Mouse (Mus musculus) spleen, adult 12 weeks (tissue): ENCODE results near the gene Ciao2b.

Experiments
- DNase-seq: peaks from one replicate; pipeline ENCODE4 v3.0.0; 2022; ENCODE audit warnings: low spot score

Ciao2b gene

DNA sequence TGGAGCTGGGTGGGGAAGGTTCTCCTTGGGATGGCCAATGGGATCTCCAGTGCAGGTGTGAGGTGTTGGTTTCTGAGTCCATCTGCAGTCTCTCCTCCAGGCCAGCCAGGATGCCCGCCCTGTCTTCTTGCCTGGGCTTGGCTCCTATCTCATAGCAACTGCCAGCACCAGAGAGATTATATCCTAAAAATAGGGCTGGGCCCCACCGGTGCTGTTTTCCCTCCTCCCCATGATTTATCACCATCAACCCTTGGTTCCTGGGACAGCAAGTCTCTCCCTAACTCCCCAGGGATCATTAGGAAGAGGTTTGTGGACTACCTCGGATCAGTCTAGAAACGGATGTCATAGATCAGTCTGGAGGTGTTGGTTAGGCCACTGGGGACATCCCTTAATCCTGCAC lies 28.6 kb downstream of the Ciao2b start:
- no peak for DNase-seq

GRCm38 (mm10) chr8:104611613-104612012 lies 30.2 kb downstream of the Ciao2b start:
- no peak for DNase-seq

- no peak for DNase-seq
Measured at GRCm38 (mm10) chr8:104610185-104610766, 31.5 kb downstream of the Ciao2b start.

DNA sequence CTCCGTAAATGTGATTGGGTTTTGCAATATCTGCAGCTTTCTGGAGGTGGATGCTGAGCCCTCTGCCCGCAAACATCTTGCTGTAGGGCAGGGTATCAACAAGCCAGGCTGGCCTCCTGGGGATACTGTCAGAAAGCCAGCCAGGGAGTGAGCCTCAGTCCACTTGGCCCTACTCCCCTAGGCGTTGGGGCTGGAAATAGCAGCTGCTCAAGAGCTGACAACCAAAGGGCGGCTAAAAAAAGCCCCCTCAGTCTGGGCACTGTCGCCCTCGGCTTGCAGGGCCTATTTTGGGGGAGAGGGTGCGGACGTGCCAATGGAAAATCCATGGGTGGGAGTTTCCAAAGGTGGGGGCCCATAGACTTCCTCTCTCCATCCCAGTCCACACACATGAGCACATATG lies 32.5 kb downstream of the Ciao2b start:
- DNase-seq, result no peak

DNA sequence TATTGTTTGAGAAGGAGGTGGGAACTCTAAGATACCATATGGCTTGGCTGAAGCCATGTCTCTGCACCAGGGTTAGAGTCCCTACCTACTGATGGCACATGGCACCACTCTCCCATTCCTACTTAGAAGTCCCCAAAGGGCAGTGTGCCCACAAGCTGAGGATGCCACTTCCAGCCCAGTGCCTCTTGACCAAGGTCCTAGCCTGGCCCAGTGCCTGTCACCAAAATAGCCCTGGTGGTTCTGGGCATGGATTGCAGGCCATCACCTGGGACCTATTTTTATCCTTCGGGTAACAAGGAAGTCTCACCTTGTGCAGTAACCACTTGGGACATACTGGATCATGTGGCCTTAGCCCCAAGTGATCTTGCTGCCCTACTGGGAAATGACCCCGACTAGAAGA lies 33.8 kb downstream of the Ciao2b start:
- DNase-seq, result no peak

DNA sequence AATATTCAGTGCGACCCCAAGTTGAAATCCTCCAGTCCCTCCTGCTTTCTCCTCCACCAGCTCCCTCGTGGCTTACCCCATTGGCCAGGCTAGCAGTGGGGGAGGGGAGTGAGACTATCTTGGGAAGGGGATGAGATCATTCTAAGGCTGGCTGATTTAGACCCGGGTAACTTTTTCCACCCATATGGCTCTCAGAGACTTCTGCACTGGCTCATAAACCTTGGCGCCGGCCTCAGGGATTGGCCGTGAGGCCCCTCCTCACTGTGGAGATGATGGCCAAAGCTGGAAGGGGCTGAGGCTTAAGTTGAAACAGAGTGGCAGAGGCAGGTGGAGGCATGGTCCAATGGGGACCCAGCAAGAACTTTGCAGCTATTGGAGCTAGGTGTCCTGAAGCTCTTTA lies 35.4 kb downstream of the Ciao2b start:
- no peak for DNase-seq

DNA sequence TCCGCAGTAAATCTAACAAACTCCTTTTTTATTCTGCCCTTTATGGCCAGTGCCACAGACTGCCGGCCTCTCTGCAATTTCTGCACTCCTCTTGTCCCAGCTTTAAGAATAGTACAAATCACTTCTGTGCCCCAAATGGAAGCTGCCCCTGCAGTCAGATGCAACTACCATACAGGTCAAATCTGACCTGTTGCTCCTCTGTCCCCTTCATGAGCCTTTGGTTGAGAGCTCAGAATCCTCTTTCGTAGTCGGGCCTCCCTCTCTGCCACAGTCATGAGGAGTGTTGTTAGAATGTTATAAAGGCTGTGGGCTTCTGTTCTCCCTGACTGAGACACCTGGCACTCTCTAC lies 38.5 kb downstream of the Ciao2b start:
- DNase-seq, result no peak

GRCm38 (mm10) chr8:104602468-104603244 lies 39.1 kb downstream of the Ciao2b start:
- peak; percentile 47 for DNase-seq

DNA sequence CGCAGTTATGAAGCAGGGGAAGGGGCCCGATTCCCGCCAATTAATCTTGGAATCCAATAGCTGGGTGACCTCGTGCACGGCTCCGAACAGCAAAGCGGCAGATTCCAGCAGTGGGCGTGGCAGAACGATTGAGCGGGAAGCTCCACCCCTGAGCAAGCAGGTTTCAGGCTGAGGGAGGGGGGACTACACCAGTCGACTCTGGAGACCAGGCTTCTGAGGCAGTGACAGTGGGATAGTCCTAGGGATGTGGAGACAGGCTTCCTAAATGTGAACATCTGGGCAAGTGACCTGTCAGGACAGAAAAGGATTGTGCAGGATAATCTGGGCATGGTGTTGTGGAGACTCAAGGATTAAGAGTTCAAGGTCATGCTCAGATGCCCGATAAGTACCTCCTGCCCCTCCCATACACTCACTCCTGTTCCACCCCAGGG lies 39.8 kb downstream of the Ciao2b start:
- DNase-seq, result no peak

DNA sequence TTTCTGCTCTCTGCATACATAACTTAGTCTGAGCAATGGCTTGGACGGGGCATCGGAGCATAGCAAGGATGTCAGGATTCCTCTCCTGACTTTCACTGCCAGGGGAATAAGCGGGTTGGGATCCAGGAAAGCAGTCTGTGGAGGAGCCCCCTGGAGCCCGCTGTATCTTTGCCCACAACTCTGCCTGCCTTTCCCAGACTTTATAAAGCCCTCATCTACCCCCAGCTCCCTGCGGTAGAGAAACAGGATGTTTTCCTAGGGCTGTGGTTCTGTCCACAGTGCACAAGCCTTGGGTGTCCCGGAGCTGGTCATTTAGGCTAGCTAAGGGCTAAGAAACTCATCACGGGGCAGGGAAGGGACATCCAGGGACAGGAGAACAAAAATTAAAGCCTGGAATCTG lies 40.4 kb downstream of the Ciao2b start:
- no peak for DNase-seq

GRCm38 (mm10) chr8:104598496-104598895 lies 43.3 kb downstream of the Ciao2b start:
- no peak for DNase-seq

DNA sequence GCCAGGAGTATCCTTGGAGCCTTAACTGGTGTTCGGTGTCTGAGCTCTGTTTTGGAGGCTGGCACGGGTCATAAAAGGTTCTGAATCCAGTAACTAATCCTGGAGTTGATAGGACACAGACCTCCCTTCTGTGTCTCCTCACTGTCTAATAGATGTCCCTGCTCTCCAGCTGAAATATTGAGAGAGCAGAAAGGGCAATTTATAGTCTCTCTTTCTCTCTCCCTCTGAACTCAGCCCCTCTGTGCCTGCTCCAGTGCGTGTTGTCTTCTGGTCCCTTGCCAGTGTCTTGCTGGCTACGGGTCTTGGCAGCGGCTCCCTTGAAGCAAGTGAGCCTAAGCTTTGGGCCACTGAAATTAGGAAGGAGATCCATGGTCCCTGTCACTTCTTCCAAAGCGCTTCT lies 44.1 kb downstream of the Ciao2b start:
- DNase-seq, result no peak

- peak; percentile 38 for DNase-seq
Measured at GRCm38 (mm10) chr8:104595773-104596536, 45.8 kb downstream of the Ciao2b start.

DNA sequence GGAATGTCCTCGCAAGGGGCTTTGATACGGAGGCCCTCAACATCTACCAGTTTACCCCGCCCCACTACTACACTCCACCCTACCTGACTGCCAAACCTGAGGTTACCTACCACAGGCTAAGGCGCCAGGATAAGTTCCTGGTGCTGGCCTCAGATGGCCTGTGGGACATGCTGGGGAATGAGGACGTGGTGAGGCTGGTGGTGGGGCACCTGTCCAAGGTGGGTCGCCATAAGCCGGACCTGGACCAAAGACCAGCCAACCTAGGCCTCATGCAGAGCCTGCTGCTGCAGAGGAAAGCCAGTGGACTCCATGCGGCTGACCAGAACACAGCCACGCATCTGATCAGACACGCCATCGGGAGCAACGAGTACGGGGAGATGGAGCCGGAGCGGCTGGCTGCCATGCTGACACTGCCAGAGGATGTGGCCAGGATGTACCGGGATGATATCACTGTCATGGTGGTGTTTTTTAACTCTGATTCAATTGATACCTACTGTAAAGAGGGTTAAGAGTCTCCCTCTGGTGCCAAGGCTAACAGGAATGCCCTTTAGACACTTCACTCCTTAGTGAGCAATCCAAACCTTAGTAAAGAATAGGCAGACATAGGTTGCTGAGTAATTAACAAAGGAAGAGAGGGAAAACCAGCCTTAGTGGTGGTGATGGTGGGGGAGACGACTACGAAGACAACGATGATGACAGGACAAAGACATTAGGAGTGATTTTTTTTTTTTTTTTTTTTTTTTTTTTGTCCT lies 47.0 kb downstream of the Ciao2b start:
- no peak for DNase-seq

GRCm38 (mm10) chr8:104593536-104594325 lies 48.0 kb downstream of the Ciao2b start:
- no peak for DNase-seq

- DNase-seq, result no peak
Measured at GRCm38 (mm10) chr8:104592566-104592965, 49.2 kb downstream of the Ciao2b start.

DNA sequence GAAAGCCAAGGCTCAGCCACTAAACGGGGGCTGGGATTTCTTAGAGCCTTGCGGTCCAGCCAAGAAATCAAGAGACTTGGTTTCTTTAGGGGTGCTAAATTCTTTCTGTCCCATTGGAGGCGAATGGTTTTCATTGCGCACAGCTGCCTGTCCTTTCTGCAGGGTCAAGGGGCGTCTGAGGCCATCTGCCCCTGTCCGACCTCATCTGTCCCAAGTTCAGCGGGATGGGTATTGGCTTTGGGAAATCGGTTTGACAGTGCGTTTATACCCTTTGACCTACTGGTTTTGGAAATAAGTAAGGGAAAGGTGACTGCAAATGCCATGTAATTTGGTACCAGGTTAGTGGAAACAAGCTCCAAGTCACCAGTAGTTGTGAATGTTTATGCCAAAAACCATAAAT lies 49.9 kb downstream of the Ciao2b start:
- no peak for DNase-seq

DNA sequence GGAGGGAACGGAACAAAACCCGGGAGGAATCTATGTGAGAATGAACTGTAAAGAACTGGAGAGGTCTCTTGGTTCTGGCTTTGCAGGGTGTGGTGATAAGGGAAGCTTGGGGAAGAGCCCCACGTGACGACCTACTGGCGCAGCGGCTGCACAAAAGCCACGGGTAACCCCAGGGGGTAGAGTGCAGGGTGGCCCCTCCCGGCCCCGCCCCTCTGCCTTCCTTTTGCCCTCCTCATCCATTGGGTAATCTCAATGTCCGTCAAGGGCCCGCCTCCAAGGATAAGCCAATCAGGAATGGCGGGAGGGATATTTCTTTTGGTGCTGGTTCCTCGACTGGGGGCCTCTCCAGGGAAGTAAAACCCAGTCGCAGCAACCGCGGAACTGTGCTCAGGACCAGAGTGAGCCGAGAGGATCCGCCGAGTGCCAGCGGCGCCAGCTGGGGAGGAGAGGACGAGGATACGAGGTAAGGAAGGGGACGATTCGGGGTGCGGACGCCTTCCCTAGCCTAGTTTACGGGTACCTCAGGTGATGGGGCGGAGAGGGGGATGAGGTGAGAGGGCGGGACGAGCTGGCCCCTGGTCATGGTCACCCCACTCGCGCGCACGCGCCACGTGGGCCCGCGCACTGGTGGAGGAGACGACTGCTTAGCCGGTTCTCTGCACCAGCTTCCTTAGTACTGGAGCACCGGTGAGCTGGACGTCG lies 50.5 kb downstream of the Ciao2b start, which contains the start of gene Pdp2:
Gene Pdp2, plus strand, starts transcription at position 319 of the 702 bp plus-strand sequence.
- DNase-seq, result peak; percentile 82

GRCm38 (mm10) chr8:104590284-104590683 lies 51.5 kb downstream of the Ciao2b start:
- DNase-seq, result no peak
